Mouse (Mus musculus) limb, embryonic 13.5 days (tissue): ENCODE data around the gene Adcy6. TPM values are rescaled to one million over a fixed set of nuclear protein-coding genes. Genes with fewer than 3 reads are reported as not detected.

Experiments used
- ATAC-seq: fragments of 200-750 bp; cut with Nextera tagmentation; 2 replicates; pipeline ENCODE4 v1.8.0; 2017; ENCODE audit warnings: low read depth, moderate number of reproducible peaks, moderate TSS enrichment; ENCODE audit not compliant: low FRiP score
- H3K27ac ChIP-seq: fragments of 300-500 bp; sonication (generic); 2 replicates; pipeline ENCODE4 v1.5.1; 2015; ENCODE audit warnings: inconsistent platforms, mild to moderate bottlenecking, moderate library complexity
- H3K27me3 ChIP-seq: fragments of 300-500 bp; sonication (generic); 2 replicates; pipeline ENCODE4 v1.6.1; 2015; ENCODE audit warnings: mild to moderate bottlenecking, inconsistent platforms
- H3K36me3 ChIP-seq: fragments of 300-500 bp; sonication (generic); 2 replicates; pipeline ENCODE4 v1.6.1; 2015; ENCODE audit warnings: inconsistent platforms, mild to moderate bottlenecking, moderate library complexity
- H3K4me1 ChIP-seq: fragments of 300-500 bp; sonication (generic); 2 replicates; pipeline ENCODE4 v1.6.1; 2015; ENCODE audit warnings: inconsistent platforms
- H3K4me2 ChIP-seq: fragments of 300-500 bp; sonication (generic); replicated peaks from 2 replicates; pipeline ENCODE4 v1.6.1; 2015; ENCODE audit warnings: inconsistent platforms, mild to moderate bottlenecking, moderate library complexity
- H3K4me3 ChIP-seq: fragments of 300-500 bp; sonication (generic); 2 replicates; pipeline ENCODE4 v1.5.1; 2015; ENCODE audit warnings: moderate library complexity, mild to moderate bottlenecking, inconsistent platforms
- H3K9ac ChIP-seq: fragments of 300-500 bp; sonication (generic); 2 replicates; pipeline ENCODE4 v1.6.1; 2015; ENCODE audit warnings: mild to moderate bottlenecking, inconsistent platforms
- H3K9me3 ChIP-seq: fragments of 300-500 bp; sonication (generic); 2 replicates; pipeline ENCODE4 v1.6.1; 2016; ENCODE audit warnings: inconsistent platforms
- WGBS: fragments of 180-500 bp; shearing (Covaris S2); methylation state at CpG from one replicate; pipeline ENCODE4 v1.1.7; 2015; 5-methylcytosine and 5-hydroxymethylcytosine counted together
- polyA plus RNA-seq: library from polyadenylated mRNA; unstranded; fragments of >200 nt; fragmentation: Nextera tagmentation; extraction: Ambion mirVana; gene quantifications from 2 replicates; pipeline ENCODE4 v1.2.1, GENCODE M21; 2015

Adcy6 gene
- polyA plus RNA-seq, 1 experiment from 2014 or later, result 17.1 TPM

DNA sequence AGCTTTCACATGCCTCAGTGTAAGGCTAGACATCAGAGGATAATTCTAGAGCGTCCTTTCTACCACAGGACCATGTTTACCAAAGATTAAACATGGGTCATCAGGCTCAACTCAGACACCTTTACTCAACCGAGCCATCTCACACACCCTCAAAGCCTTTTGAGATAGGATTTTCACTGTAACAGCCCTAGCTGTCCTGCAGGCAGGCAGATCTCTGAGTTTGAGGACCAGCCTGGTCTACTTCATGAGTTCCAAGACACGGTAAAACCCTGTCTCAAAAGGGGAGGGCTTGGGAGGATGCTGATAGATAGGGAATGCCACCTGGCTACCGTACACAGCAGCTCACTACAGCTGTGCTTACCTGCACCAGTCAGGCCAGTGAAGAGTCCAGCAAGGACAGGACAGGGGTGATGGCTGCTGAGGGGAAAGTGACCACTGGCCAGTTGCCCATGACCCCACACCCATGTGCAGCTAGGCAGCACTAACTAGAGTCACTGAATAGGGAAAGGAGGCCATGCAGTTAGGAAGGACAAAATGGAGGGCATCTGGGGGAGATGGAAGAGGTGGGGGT lies 40.0 kb downstream of the Adcy6 start:
- Histone ChIP-seq H3K9me3 (no peaks in the 10 kb centered on the region), H3K4me1 (peaks cover 23% of the 10 kb centered on the region), H3K27me3 (no peaks in the 10 kb centered on the region), H3K4me2 (no peak overlapping the region), H3K4me3 (no peak overlapping the region), H3K9ac (no peak overlapping the region), H3K27ac (no peak overlapping the region), H3K36me3 (no peaks in the 10 kb centered on the region; the same call in 1 of the 2 replicates)
- WGBS, result 85% methylated on average over 4 of the region's 4 CpGs
- no peak for ATAC-seq

DNA sequence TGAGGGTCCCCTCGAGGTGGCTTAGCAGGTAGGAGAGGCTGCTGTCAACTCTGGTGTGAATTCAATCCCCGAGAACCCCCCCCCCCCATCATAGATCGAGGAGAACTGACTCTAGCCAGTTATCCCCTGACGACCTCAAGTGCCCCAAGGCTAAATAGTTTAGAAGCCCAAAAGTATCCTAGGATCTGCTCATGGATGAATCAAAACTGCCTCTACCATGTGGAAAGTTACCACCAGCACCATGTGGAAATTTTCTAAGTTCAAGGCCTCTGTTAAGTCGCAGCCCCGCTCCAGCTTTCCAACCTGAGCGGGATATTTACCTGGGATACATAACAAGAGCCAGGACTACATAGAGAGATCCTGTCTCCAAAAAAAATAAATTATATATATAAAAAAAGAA lies 40.7 kb downstream of the Adcy6 start:
- no peak overlapping the region for H3K27ac ChIP-seq
- H3K4me1 ChIP-seq, result peaks cover 26% of the 10 kb centered on the region
- peak overlapping the region; percentile 93 for H3K4me3 ChIP-seq
- no peaks in the 10 kb centered on the region; the same call in 1 of the 2 replicates for H3K36me3 ChIP-seq
- peak overlapping the region; percentile 88 for H3K4me2 ChIP-seq
- H3K27me3 ChIP-seq, result no peaks in the 10 kb centered on the region
- peak overlapping the region; percentile 91 for H3K9ac ChIP-seq
- no peaks in the 10 kb centered on the region for H3K9me3 ChIP-seq
- no peak for ATAC-seq
- WGBS, result 67% methylated on average over 7 of the region's 7 CpGs

DNA sequence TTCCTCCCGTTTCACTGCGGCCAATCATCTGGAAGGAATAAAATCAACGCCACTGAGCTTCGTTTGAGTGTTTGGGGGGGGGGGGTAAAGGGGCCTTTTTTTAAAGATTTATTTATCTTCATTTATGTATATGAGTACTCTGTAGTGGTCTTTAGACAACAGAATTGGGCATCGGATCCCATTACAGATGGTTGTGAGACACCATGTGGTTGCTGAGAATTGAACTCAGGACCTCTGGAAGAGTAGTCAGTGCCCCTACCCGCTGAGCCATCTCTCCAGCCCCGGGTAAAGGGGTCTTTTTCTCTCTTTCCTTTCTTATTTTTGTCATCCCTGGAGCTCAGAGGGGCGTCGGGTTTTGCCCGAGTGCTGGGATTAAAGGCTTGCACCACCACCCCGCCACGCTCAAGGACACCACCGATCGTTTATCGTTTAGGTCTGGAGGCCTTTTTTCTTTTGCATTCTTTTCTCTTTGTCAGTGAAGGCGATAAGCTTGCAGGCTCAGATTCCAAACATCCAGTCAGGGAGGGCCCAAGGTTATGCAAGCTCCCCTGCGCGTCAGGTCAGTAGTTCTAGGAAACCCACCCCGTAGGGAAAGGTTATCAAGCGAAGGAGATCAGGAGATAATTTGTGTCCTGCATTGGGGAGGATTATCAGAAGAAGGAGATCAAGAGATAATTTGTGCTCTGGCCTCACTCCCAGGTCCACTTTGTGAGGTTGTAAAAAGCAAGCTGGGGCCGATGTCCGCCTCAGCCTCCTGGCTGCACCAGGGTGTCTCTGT lies 41.4 kb downstream of the Adcy6 start:
- Histone ChIP-seq H3K27ac (peak overlapping the region; percentile 96), H3K27me3 (no peaks in the 10 kb centered on the region), H3K9ac (peak overlapping the region; percentile 91), H3K36me3 (peaks cover 3% of the 10 kb centered on the region), H3K4me3 (peak overlapping the region; percentile 93), H3K9me3 (no peaks in the 10 kb centered on the region), H3K4me1 (peaks cover 26% of the 10 kb centered on the region), H3K4me2 (peak overlapping the region; percentile 88)
- ATAC-seq, result no peak
- 3% methylated on average over 22 of the region's 22 CpGs for whole genome bisulfite sequencing

DNA sequence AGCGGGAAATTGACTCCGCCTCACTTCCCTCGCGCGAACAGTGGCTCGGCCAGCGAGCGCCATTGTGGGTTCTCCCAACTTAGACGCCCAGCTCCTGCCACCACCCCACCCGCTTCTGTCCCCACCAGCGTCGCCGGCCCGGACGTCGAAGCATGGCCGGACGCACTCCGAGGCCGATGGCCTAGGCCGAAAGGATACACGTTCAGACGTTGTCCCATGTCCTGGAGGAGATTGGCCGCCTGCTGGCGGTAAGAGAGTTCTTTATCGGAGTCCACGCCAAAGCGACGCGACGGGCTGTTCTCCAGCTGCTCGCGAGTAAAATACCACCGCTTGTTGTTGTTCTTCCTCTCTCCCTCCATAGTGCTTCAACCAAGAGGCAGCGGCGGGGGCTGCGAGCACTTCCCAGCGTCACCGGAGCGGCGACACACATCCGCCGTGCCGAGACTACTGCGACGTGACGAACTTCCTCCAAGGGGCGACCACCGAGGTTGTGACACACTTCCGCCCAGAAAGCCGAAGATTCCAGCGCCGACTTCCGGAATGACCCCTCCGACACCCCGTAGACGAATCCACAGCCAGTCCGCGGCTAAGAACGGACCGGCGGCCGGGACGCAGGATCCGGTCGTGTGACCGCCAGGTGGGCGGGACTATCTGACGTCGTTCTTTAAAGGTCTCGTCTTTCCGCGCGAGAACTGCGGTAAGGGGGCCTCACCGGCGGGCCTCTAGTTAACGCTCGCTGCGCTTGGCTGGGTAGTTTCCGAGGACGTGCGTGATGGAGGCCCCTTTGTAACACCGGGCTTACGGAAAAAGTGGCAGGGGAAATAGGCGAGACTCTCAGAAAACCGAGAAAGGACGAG lies 42.4 kb downstream of the Adcy6 start:
- peaks cover 12% of the 10 kb centered on the region for H3K36me3 ChIP-seq
- peak; percentile 97 for ATAC-seq
- peaks cover 26% of the 10 kb centered on the region for H3K4me1 ChIP-seq
- H3K4me3 ChIP-seq, result peak overlapping the region; percentile 93
- no peaks in the 10 kb centered on the region for H3K9me3 ChIP-seq
- H3K4me2 ChIP-seq, result peak overlapping the region; percentile 88
- H3K9ac ChIP-seq, result peak overlapping the region; percentile 94
- H3K27ac ChIP-seq, result peak overlapping the region; percentile 96
- under 1% methylated on average over 88 of the region's 88 CpGs for WGBS
- H3K27me3 ChIP-seq, result no peaks in the 10 kb centered on the region

DNA sequence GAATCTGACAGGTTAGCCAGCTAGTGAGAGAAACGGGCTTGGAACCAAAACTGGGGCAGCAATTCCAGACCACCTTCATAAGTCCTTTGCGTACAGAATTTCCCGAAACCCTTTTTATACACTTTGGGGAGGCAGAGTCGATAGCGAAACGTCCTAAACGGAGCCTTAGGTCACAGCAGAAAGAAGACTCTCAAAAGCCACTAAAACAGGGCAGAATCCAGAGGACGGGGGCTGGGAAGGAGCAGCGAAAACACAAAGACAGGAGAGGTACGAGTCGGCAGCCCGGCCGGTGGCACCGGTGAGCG lies 43.0 kb downstream of the Adcy6 start:
- peak overlapping the region; percentile 87 for H3K4me2 ChIP-seq
- peaks cover 12% of the 10 kb centered on the region for H3K36me3 ChIP-seq
- H3K9ac ChIP-seq, result peak overlapping the region; percentile 94
- peak overlapping the region; percentile 92 for H3K27ac ChIP-seq
- no peaks in the 10 kb centered on the region for H3K9me3 ChIP-seq
- ATAC-seq, result no peak
- no peaks in the 10 kb centered on the region for H3K27me3 ChIP-seq
- H3K4me3 ChIP-seq, result peak overlapping the region; percentile 93
- H3K4me1 ChIP-seq, result peaks cover 26% of the 10 kb centered on the region
- 0% methylated on average over 15 of the region's 15 CpGs for WGBS

DNA sequence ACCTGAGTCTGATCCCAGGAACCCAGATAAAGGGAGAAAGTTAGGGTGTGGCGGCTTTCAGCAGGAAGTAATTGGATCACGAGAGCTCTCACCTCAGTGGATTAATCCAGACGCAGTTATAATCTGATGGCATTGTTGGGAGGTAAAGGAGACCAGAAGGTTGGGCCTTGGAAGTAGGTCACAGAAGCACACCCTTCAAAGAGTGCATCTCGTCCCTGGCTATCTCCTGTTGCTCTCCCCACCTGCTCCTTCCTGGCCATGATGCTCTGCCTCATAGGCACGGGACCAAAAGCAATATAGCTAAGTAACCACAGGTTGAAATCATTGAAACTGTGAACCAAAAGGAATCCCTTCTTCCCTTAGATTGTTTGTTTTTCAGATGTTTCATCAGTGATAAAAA lies 52.7 kb downstream of the Adcy6 start:
- Histone ChIP-seq H3K27me3 (no peaks in the 10 kb centered on the region), H3K9me3 (no peaks in the 10 kb centered on the region), H3K4me3 (no peak overlapping the region), H3K36me3 (peaks cover 61% of the 10 kb centered on the region), H3K27ac (no peak overlapping the region), H3K4me1 (no peaks in the 10 kb centered on the region), H3K9ac (no peak overlapping the region), H3K4me2 (no peak overlapping the region)
- no peak for ATAC-seq
- WGBS, result 95% methylated on average over 5 of the region's 5 CpGs

DNA sequence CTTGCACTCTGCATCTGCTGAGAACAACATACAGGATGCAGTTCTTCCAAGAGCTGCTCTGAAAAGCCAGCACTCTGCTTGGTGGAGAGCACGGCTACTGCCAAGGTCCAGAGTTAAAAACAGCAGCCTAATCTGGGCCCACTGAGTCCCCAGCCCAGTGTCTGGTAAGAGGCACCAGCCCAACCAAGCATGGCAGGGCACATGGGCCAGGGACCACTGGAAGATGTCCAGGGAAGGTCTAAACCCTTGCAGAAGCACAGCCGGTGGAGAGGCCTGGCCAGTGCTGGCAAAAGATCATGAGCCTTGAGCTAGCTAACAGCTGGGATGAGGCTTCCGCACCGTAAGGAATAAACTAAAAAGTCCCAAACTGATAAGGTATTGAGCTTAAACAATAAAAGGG lies 54.0 kb downstream of the Adcy6 start:
- Histone ChIP-seq H3K4me3 (no peak overlapping the region), H3K27me3 (no peaks in the 10 kb centered on the region), H3K36me3 (peaks cover 74% of the 10 kb centered on the region), H3K27ac (no peak overlapping the region), H3K9me3 (no peaks in the 10 kb centered on the region), H3K4me2 (no peak overlapping the region), H3K9ac (no peak overlapping the region), H3K4me1 (no peaks in the 10 kb centered on the region)
- WGBS, result 92% methylated on average over 4 of the region's 4 CpGs
- ATAC-seq, result no peak

DNA sequence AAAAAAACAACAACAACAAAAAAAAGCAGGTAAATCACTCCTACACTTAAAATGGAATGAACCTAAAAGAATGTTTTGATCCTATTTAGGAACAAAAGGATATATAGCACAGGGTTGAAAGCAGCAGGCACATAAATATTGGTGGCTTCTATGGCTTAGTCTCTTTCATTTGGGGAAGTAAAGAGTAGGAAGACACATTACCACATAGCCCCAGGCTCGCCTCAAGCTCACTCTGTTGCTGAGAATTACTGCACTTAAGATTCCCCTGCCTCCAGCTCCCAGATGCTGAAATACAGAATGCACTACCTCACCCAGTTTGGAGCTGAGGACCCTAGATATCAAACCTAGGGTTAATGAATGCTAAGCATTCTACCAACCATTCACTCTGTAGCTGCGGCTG lies 57.1 kb downstream of the Adcy6 start:
- no peak for ATAC-seq
- no peaks in the 10 kb centered on the region for H3K4me1 ChIP-seq
- no peak overlapping the region for H3K27ac ChIP-seq
- H3K4me2 ChIP-seq, result no peak overlapping the region
- WGBS, result 91% methylated on average over 2 of the region's 2 CpGs
- H3K4me3 ChIP-seq, result no peak overlapping the region
- no peaks in the 10 kb centered on the region for H3K9me3 ChIP-seq
- H3K36me3 ChIP-seq, result peaks cover 78% of the 10 kb centered on the region
- H3K9ac ChIP-seq, result no peak overlapping the region
- no peaks in the 10 kb centered on the region for H3K27me3 ChIP-seq

DNA sequence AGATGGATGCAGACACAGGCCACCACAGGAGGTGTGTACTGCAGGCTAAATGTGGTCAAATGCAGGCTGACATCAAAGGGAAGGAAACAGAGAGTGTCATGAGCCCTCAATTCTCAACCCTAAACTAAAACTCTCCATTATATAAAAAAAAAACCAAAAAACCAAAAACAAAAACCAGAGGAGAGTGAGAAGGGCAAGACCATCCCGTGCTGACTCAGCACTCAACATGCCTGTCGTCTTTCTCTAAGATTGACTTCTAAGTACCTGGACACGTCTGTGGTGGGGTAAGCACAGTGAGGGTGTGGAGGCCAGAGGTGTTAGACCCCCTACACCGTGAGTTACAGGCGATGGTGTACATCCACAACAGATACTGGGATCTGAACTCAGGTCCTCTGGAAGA lies 63.0 kb downstream of the Adcy6 start:
- 91% methylated on average over 5 of the region's 5 CpGs for WGBS
- Histone ChIP-seq H3K9ac (no peak overlapping the region), H3K4me3 (no peak overlapping the region), H3K4me1 (no peaks in the 10 kb centered on the region), H3K9me3 (no peaks in the 10 kb centered on the region), H3K27me3 (no peaks in the 10 kb centered on the region), H3K4me2 (no peak overlapping the region), H3K27ac (no peak overlapping the region), H3K36me3 (peaks cover 90% of the 10 kb centered on the region)
- ATAC-seq, result no peak

DNA sequence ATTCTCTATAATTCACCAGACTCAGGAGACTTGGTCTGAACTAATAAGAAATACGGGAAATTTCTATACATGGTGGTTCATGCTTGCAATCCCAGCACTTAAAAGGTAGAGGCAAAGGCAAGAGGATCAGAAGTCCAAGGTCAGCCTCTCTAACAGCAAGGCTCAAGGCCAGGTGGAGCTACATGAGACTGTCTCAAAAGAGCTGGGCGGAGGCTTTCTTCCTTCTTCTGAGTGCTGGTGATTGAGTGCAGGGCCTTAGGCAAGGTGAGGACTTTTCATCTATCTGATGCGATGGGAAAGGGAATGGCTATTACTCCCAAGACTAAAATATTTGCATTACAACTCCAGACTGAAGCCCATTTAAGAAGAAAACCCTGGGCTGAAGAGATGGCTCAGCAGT lies 64.7 kb downstream of the Adcy6 start:
- WGBS, result 96% methylated on average over 3 of the region's 3 CpGs
- H3K4me3 ChIP-seq, result no peak overlapping the region

DNA sequence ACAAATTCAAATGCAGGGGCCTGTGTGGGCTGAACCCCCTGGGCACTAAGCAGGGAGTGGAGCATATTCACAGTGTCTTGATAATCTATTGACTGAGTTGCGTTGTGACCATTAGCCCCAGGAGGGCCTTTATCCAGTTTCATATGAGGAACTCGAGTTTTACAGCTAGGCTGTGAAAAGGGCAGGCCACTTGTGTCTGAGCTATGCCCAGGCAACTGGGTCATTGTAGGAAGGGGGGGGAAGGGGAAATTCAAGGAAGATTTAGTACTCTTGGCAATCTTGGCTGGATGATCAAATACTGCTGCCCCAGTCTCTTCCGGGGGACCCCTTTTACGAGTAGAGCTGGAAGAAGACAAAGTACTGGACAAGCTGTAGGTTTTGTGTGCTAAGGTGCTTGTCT lies 66.5 kb downstream of the Adcy6 start:
- peak overlapping the region; percentile 50; the same call in 1 of the 2 replicates for H3K9ac ChIP-seq
- no peak overlapping the region for H3K27ac ChIP-seq
- H3K4me1 ChIP-seq, result no peaks in the 10 kb centered on the region
- H3K9me3 ChIP-seq, result no peaks in the 10 kb centered on the region
- peaks cover 83% of the 10 kb centered on the region for H3K36me3 ChIP-seq
- no peak overlapping the region for H3K4me2 ChIP-seq
- no peak overlapping the region for H3K4me3 ChIP-seq
- ATAC-seq, result no peak
- H3K27me3 ChIP-seq, result no peaks in the 10 kb centered on the region
- 74% methylated on average over 4 of the region's 4 CpGs for whole genome bisulfite sequencing

More for the DNA sequence above, 64.7 kb downstream of the Adcy6 start:
- H3K4me2 ChIP-seq, result no peak overlapping the region
- H3K36me3 ChIP-seq, result peaks cover 90% of the 10 kb centered on the region
- H3K4me1 ChIP-seq, result no peaks in the 10 kb centered on the region
- no peak for ATAC-seq
- H3K9ac ChIP-seq, result no peak overlapping the region
- no peaks in the 10 kb centered on the region for H3K27me3 ChIP-seq
- H3K27ac ChIP-seq, result no peak overlapping the region
- H3K9me3 ChIP-seq, result no peaks in the 10 kb centered on the region

DNA sequence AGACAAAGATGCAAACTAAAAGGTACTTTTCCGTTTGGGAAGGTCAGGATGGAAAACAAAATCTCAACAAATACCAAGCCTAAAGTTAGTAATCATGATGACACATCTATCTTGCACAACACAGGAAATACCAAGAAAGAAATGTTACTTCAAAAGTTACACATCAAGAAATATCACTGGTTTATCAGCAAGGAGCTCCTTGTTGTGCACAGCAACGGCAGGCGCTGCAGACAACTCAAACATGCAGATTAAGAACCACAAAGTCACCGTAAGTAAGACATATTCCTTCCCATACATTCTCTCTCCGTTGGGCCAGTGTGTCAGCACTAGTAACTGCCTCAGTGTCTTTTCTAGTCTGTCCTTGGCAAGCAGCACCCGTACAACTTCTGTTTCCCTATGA lies 68.8 kb downstream of the Adcy6 start:
- Histone ChIP-seq H3K4me3 (no peak overlapping the region), H3K9me3 (no peaks in the 10 kb centered on the region), H3K9ac (no peak overlapping the region), H3K27me3 (no peaks in the 10 kb centered on the region), H3K4me2 (no peak overlapping the region), H3K36me3 (peaks cover 70% of the 10 kb centered on the region), H3K4me1 (no peaks in the 10 kb centered on the region), H3K27ac (no peak overlapping the region)
- WGBS, result 91% methylated on average over 6 of the region's 6 CpGs
- no peak for ATAC-seq
